Mouse (Mus musculus) testis, adult 2 months (tissue): Measurements from ENCODE around the gene Sec1.

ENCODE experiments used
- CTCF ChIP-seq: fragments of 200-500 bp; IDR thresholded peaks from 2 replicates; pipeline ENCODE4 v1.5.1; 2012; ENCODE audit warnings: low read depth, mild to moderate bottlenecking, inconsistent platforms, low read length, moderate library complexity; ENCODE audit not compliant: control insufficient read depth, insufficient read depth, insufficient replicate concordance
- POLR2A ChIP-seq: fragments of 200-500 bp; IDR thresholded peaks from 2 replicates; pipeline ENCODE4 v1.6.1; 2012; ENCODE audit warnings: low read depth, mild to moderate bottlenecking, inconsistent platforms, low read length, moderate library complexity; ENCODE audit not compliant: control insufficient read depth

GRCm38 (mm10) chr7:45639561-45640027 is 54.6 kb downstream of the Sec1 start, which contains the start of gene Mamstr:
- no peak for TF ChIP-seq CTCF
- no peak for TF ChIP-seq POLR2A
